Mouse (Mus musculus) liver, postnatal 0 days (tissue): Measurements from ENCODE around the gene Acot2.
"Not testable (repeated sequence)": the region's sequence is repeated elsewhere in the genome, so short reads cannot be mapped to it uniquely, and the experiment has no call there.

ENCODE experiments used
- CTCF ChIP-seq: sonication (generic); IDR thresholded peaks from 2 replicates; pipeline ENCODE4 v1.5.1; 2016; ENCODE audit warnings: antibody characterized with exemption, low read depth
- EP300 ChIP-seq: IDR thresholded peaks from 2 replicates; pipeline ENCODE4 v1.6.1; 2016; ENCODE audit warnings: antibody characterized with exemption, low read depth, mild to moderate bottlenecking

- not testable (repeated sequence) for TF ChIP-seq CTCF, EP300
These were observed 49.1 kb upstream of the Acot2 start for GRCm38 (mm10) chr12:83938592-83938991.
